Mouse (Mus musculus) stomach, embryonic 14.5 days (tissue): ENCODE results near the gene Eras. TPM values are rescaled to one million over a fixed set of nuclear protein-coding genes. Genes with fewer than 3 reads are reported as not detected.
A peak's percentile ranks its signal among the peaks of the same experiment; 100 is the strongest.

Experiments used
- ATAC-seq: fragments of 200-750 bp; cut with Nextera tagmentation; 2 replicates; pipeline ENCODE4 v1.8.0; 2017; ENCODE audit warnings: low read depth, moderate TSS enrichment; ENCODE audit not compliant: insufficient number of reproducible peaks, insufficient read depth, low FRiP score
- H3K27ac ChIP-seq: fragments of 300-500 bp; sonication (generic); 2 replicates; pipeline ENCODE4 v1.5.1; 2014; ENCODE audit warnings: mild to moderate bottlenecking, low read length, moderate library complexity, mixed read lengths
- H3K27me3 ChIP-seq: fragments of 300-500 bp; sonication (generic); 2 replicates; pipeline ENCODE4 v1.6.1; 2014; ENCODE audit warnings: low read length, control low read depth, mixed read lengths; ENCODE audit not compliant: control insufficient read depth, insufficient read depth
- H3K36me3 ChIP-seq: fragments of 300-500 bp; sonication (generic); 2 replicates; pipeline ENCODE4 v1.6.1; 2014; ENCODE audit warnings: mild to moderate bottlenecking, control low read depth, low read length, moderate library complexity, mixed read lengths; ENCODE audit not compliant: control insufficient read depth, insufficient read depth
- H3K4me1 ChIP-seq: fragments of 300-500 bp; sonication (generic); 2 replicates; pipeline ENCODE4 v1.6.1; 2014; ENCODE audit warnings: low read length, control low read depth, mixed read lengths; ENCODE audit not compliant: control insufficient read depth, insufficient read depth
- H3K4me2 ChIP-seq: fragments of 300-500 bp; sonication (generic); replicated peaks from 2 replicates; pipeline ENCODE4 v1.6.1; 2014; ENCODE audit warnings: low read depth, low read length, control low read depth
- H3K4me3 ChIP-seq: fragments of 300-500 bp; sonication (generic); 2 replicates; pipeline ENCODE4 v1.5.1; 2014; ENCODE audit warnings: low read depth, low read length, control low read depth
- H3K9ac ChIP-seq: fragments of 300-500 bp; sonication (generic); replicated peaks from 2 replicates; pipeline ENCODE4 v1.6.1; 2014; ENCODE audit warnings: low read depth, mild to moderate bottlenecking, control low read depth, low read length, moderate library complexity, mixed read lengths
- H3K9me3 ChIP-seq: fragments of 300-500 bp; sonication (generic); 2 replicates; pipeline ENCODE4 v1.6.1; 2016; ENCODE audit warnings: low read depth, low read length, control low read depth; ENCODE audit not compliant: control insufficient read depth
- WGBS: fragments of 180-500 bp; shearing (Covaris S2); extraction: QIAGEN DNeasy Blood & Tissue Kit; methylation state at CpG from one replicate; pipeline ENCODE4 v1.1.7; 2014; 5-methylcytosine and 5-hydroxymethylcytosine counted together
- polyA plus RNA-seq: library from polyadenylated mRNA; unstranded; fragments of >200 nt; fragmentation: Nextera tagmentation; extraction: Ambion mirVana; gene quantifications from 2 replicates; pipeline ENCODE4 v1.2.1, GENCODE M21; 2014

The Eras gene
- polyA plus RNA-seq: not detected in 2 replicates

GRCm38 (mm10) chrX:7928270-7928790 is at the start of gene Eras:
TSS of gene Eras (minus strand) at chrX:7928607.
- Histone ChIP-seq H3K4me3 (no peak within 1 kb of the TSS), H3K4me2 (no peak within 1 kb of the TSS), H3K27me3 (peaks cover 2% of the 10 kb centered on the region; the same call in 1 of the 2 replicates), H3K9me3 (peaks cover 3% of the 10 kb centered on the region; the same call in 1 of the 2 replicates), H3K9ac (no peak within 1 kb of the TSS), H3K36me3 (no peaks in the 10 kb centered on the region; the same call in 1 of the 2 replicates), H3K27ac (no peak within 1 kb of the TSS), H3K4me1 (no peaks in the 10 kb centered on the region)
- no peak for ATAC-seq
- WGBS: 13% methylated on average over 19 of the region's 19 CpGs

GRCm38 (mm10) chrX:7977892-7978291 is 49.5 kb upstream of the Eras start, which contains the start of gene Gata1:
TSS of gene Gata1 (minus strand) at chrX:7978071.
- no peaks in the 10 kb centered on the region for H3K36me3 ChIP-seq
- H3K27me3 ChIP-seq: no peaks in the 10 kb centered on the region
- no peak for ATAC-seq
- no peak within 1 kb of the TSS for H3K9ac ChIP-seq
- H3K4me1 ChIP-seq: no peaks in the 10 kb centered on the region
- H3K4me3 ChIP-seq: no peak within 1 kb of the TSS
- 88% methylated on average over 11 of the region's 11 CpGs for WGBS
- H3K27ac ChIP-seq: no peak within 1 kb of the TSS
- no peaks in the 10 kb centered on the region for H3K9me3 ChIP-seq
- no peak within 1 kb of the TSS for H3K4me2 ChIP-seq

GRCm38 (mm10) chrX:7971292-7971691 is 42.9 kb upstream of the Eras start:
- Histone ChIP-seq H3K27me3 (no peaks in the 10 kb centered on the region), H3K4me2 (no peak overlapping the region), H3K27ac (no peak overlapping the region), H3K4me3 (no peak overlapping the region), H3K9me3 (no peaks in the 10 kb centered on the region), H3K4me1 (no peaks in the 10 kb centered on the region), H3K9ac (no peak overlapping the region), H3K36me3 (no peaks in the 10 kb centered on the region)
- 80% methylated on average over 2 of the region's 4 CpGs for WGBS
- ATAC-seq: peak; percentile 49; the same call in 1 of the 2 replicates

- H3K4me2 ChIP-seq: no peak overlapping the region
- H3K36me3 ChIP-seq: no peaks in the 10 kb centered on the region
- 86% methylated on average over 3 of the region's 3 CpGs for WGBS
Observed at GRCm38 (mm10) chrX:7968899-7969298, 40.5 kb upstream of the Eras start.

GRCm38 (mm10) chrX:7968226-7968625 is 39.8 kb upstream of the Eras start:
- Histone ChIP-seq H3K4me3 (no peak overlapping the region), H3K9me3 (no peaks in the 10 kb centered on the region), H3K36me3 (no peaks in the 10 kb centered on the region), H3K9ac (no peak overlapping the region), H3K27me3 (no peaks in the 10 kb centered on the region), H3K27ac (no peak overlapping the region), H3K4me1 (no peaks in the 10 kb centered on the region), H3K4me2 (no peak overlapping the region)
- 81% methylated on average over 8 of the region's 8 CpGs for WGBS
- peak; percentile 28; the same call in 1 of the 2 replicates for ATAC-seq

More at GRCm38 (mm10) chrX:7968899-7969298, 40.5 kb upstream of the Eras start:
- H3K9ac ChIP-seq: no peak overlapping the region
- H3K4me3 ChIP-seq: no peak overlapping the region
- ATAC-seq: no peak
- H3K27ac ChIP-seq: no peak overlapping the region
- no peaks in the 10 kb centered on the region for H3K4me1 ChIP-seq
- no peaks in the 10 kb centered on the region for H3K27me3 ChIP-seq
- H3K9me3 ChIP-seq: no peaks in the 10 kb centered on the region

GRCm38 (mm10) chrX:7967596-7968201 is 39.3 kb upstream of the Eras start:
- no peaks in the 10 kb centered on the region for H3K9me3 ChIP-seq
- no peaks in the 10 kb centered on the region for H3K4me1 ChIP-seq
- H3K27me3 ChIP-seq: no peaks in the 10 kb centered on the region
- no peak overlapping the region for H3K4me3 ChIP-seq
- 84% methylated on average over 7 of the region's 9 CpGs for WGBS
- peak; percentile 74; the same call in 1 of the 2 replicates for ATAC-seq
- no peak overlapping the region for H3K27ac ChIP-seq
- H3K36me3 ChIP-seq: no peaks in the 10 kb centered on the region
- no peak overlapping the region for H3K4me2 ChIP-seq
- no peak overlapping the region for H3K9ac ChIP-seq

- no peak for ATAC-seq
- Histone ChIP-seq H3K27ac (no peak overlapping the region), H3K9ac (no peak overlapping the region), H3K27me3 (no peaks in the 10 kb centered on the region), H3K9me3 (no peaks in the 10 kb centered on the region), H3K4me1 (no peaks in the 10 kb centered on the region), H3K4me2 (no peak overlapping the region), H3K4me3 (no peak overlapping the region), H3K36me3 (no peaks in the 10 kb centered on the region)
- 51% methylated on average over 4 of the region's 4 CpGs for WGBS
Observed at GRCm38 (mm10) chrX:7966161-7966560, 37.8 kb upstream of the Eras start.

GRCm38 (mm10) chrX:7963829-7964626 is 35.6 kb upstream of the Eras start:
- no peak overlapping the region for H3K4me3 ChIP-seq
- H3K9me3 ChIP-seq: no peaks in the 10 kb centered on the region
- H3K4me1 ChIP-seq: no peaks in the 10 kb centered on the region
- H3K9ac ChIP-seq: no peak overlapping the region
- H3K27ac ChIP-seq: no peak overlapping the region
- H3K36me3 ChIP-seq: no peaks in the 10 kb centered on the region
- no peak for ATAC-seq
- no peaks in the 10 kb centered on the region for H3K27me3 ChIP-seq
- 76% methylated on average over 7 of the region's 7 CpGs for WGBS
- H3K4me2 ChIP-seq: no peak overlapping the region
